Mouse (Mus musculus) CH12.LX (cell line): Measurements from ENCODE around the gene Nudt16l1.

ENCODE experiments used
- BHLHE40 ChIP-seq: IDR thresholded peaks from 2 replicates; pipeline ENCODE4 v1.6.1; 2011; ENCODE audit warnings: mild to moderate bottlenecking, low read depth, low read length, improper control_type of control experiment
- CTCF ChIP-seq, 2 experiments: IDR thresholded peaks in 1 of 2; conservative IDR thresholded peaks in 1 of 2; 2 replicates each; pipeline ENCODE4 v1.5.1; 2011 to 2012; ENCODE audit warnings: low read depth in 2 of 2, low read length in 2 of 2, improper control_type of control experiment in 1 of 2, inconsistent platforms in 1 of 2, mild to moderate bottlenecking in 1 of 2, moderate library complexity in 1 of 2
- JUND ChIP-seq: conservative IDR thresholded peaks from 2 replicates; pipeline ENCODE4 v1.6.1; 2011; ENCODE audit warnings: low read depth, low read length, improper control_type of control experiment
- MAX ChIP-seq: IDR thresholded peaks from 2 replicates; pipeline ENCODE4 v1.6.1; 2011; ENCODE audit warnings: low read length, improper control_type of control experiment
- USF1 ChIP-seq: IDR thresholded peaks from 2 replicates; pipeline ENCODE4 v1.6.1; 2014; ENCODE audit warnings: low read depth, mild to moderate bottlenecking, inconsistent platforms, low read length, improper control_type of control experiment

GRCm38 (mm10) chr16:4907386-4907785 is 31.2 kb upstream of the Nudt16l1 start:
- no peak for TF ChIP-seq MAX
- no peak for TF ChIP-seq BHLHE40
- no peak for TF ChIP-seq JUND
- TF ChIP-seq USF1: no peak; the same call in 1 of the 2 replicates
- no peak for TF ChIP-seq CTCF (conservative IDR thresholded peaks at IDR 0.05 in 1 of 2, IDR thresholded peaks at IDR 0.05 in 1 of 2; ENCODE audit: low read depth in 2 of 2, low read length in 2 of 2)
